Mouse (Mus musculus) heart, postnatal 0 days (tissue): ENCODE measurements around the gene Slc41a1. TPM values are rescaled to one million over a fixed set of nuclear protein-coding genes. Genes with fewer than 3 reads are reported as not detected.

Experiments used
- ATAC-seq: fragments of 200-750 bp; cut with Nextera tagmentation; 2 replicates; pipeline ENCODE4 v1.8.0; 2017; ENCODE audit warnings: low read depth, moderate number of reproducible peaks, moderate library complexity; ENCODE audit not compliant: insufficient read depth
- DNase-seq: peaks from one replicate; pipeline ENCODE4 v3.0.0-alpha.2; 2016; ENCODE audit warnings: low spot score
- H3K27ac ChIP-seq: fragments of 300-500 bp; sonication (generic); 2 replicates; pipeline ENCODE4 v1.5.1; 2014; ENCODE audit warnings: low read depth, mild to moderate bottlenecking
- H3K27me3 ChIP-seq: fragments of 300-500 bp; sonication (generic); 2 replicates; pipeline ENCODE4 v1.6.1; 2014; ENCODE audit warnings: low read length, mixed read lengths; ENCODE audit not compliant: control insufficient read depth, insufficient read depth
- H3K36me3 ChIP-seq: fragments of 300-500 bp; sonication (generic); replicated peaks from 2 replicates; pipeline ENCODE4 v1.6.1; 2014; ENCODE audit warnings: low read length, mixed read lengths; ENCODE audit not compliant: control insufficient read depth, insufficient read depth
- H3K4me1 ChIP-seq: fragments of 300-500 bp; sonication (generic); 2 replicates; pipeline ENCODE4 v1.6.1; 2014; ENCODE audit warnings: antibody characterized with exemption; ENCODE audit not compliant: control insufficient read depth, insufficient read depth
- H3K4me2 ChIP-seq: fragments of 300-500 bp; sonication (generic); 2 replicates; pipeline ENCODE4 v1.6.1; 2014; ENCODE audit warnings: low read depth, mild to moderate bottlenecking, low read length, moderate library complexity
- H3K4me3 ChIP-seq: fragments of 300-500 bp; sonication (generic); 2 replicates; pipeline ENCODE4 v1.5.1; 2014; ENCODE audit warnings: low read depth, low read length
- H3K9ac ChIP-seq: fragments of 300-500 bp; sonication (generic); replicated peaks from 2 replicates; pipeline ENCODE4 v1.6.1; 2014; ENCODE audit warnings: low read depth, low read length, mixed read lengths
- H3K9me3 ChIP-seq: fragments of 300-500 bp; sonication (generic); replicated peaks from 2 replicates; pipeline ENCODE4 v1.6.1; 2016; ENCODE audit warnings: low read length; ENCODE audit not compliant: control insufficient read depth
- CTCF ChIP-seq: IDR thresholded peaks from 2 replicates; pipeline ENCODE4 v1.5.1; 2016; ENCODE audit warnings: antibody characterized with exemption, control low read depth, low read depth
- EP300 ChIP-seq: IDR thresholded peaks from 2 replicates; pipeline ENCODE4 v1.6.1; 2016; ENCODE audit warnings: antibody characterized with exemption, low read depth
- WGBS: fragments of 180-500 bp; shearing (Covaris S2); extraction: QIAGEN DNeasy Blood & Tissue Kit; methylation state at CpG from one replicate; pipeline ENCODE4 v1.1.7; 2014; 5-methylcytosine and 5-hydroxymethylcytosine counted together
- polyA plus RNA-seq: library from polyadenylated mRNA; unstranded; fragments of >200 nt; fragmentation: Nextera tagmentation; extraction: Ambion mirVana; gene quantifications from 2 replicates; pipeline ENCODE4 v1.2.1, GENCODE M21; 2015
- total RNA-seq: library from RNA; depleted of rRNA; stranded (reverse); fragments of >200 nt; gene quantifications from 2 replicates; pipeline ENCODE4 v1.2.3, GENCODE M21; 2014; ENCODE audit warnings: low replicate concordance; rRNA removed

The Slc41a1 gene
- total and polyA plus RNA-seq, 2 experiments from 2014 or later = 10.3 to 29.7 TPM

GRCm38 (mm10) chr1:131886641-131887040 lies 59.3 kb downstream of the Slc41a1 start:
- Histone ChIP-seq H3K4me3 (no peak overlapping the region), H3K9ac (no peak overlapping the region), H3K27ac (no peak overlapping the region), H3K36me3 (no peaks in the 10 kb centered on the region), H3K4me1 (no peaks in the 10 kb centered on the region), H3K27me3 (no peaks in the 10 kb centered on the region), H3K4me2 (no peak overlapping the region), H3K9me3 (no peaks in the 10 kb centered on the region)
- no peak for DNase-seq
- 75% methylated on average over 3 of the region's 3 CpGs for WGBS
- no peak for ATAC-seq
- no peak for TF ChIP-seq CTCF
- no peak for TF ChIP-seq EP300

DNA sequence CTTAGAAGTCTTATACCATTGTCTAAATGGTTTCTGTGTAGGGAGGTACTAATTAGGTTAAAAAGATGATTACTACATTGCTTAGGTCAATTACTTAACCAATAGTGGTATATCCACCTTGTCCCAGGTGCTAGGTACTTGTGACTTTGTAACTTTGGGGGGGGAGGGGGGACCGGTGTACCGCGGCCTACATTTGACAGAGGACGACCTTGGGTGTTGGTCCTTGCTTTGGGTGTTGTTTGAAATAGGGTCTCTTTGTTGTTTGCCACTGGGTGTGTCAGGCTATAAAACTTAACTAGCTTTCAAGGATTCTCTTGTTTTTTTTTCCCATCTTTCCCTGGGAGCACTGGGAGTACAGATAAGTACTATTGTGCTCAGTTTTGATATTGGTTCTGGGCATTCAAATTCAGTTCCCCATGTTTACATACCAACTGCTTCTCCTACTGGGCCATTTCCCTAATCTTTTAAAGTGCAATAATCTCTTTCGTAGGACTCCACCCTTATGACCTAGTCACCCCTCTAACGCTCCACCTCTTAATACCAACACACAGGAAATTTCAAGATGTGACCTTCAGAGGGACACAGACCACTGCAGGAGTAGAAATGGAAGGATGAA lies 62.9 kb downstream of the Slc41a1 start:
- Histone ChIP-seq H3K4me2 (no peak overlapping the region), H3K9ac (no peak overlapping the region), H3K27me3 (no peaks in the 10 kb centered on the region), H3K27ac (no peak overlapping the region), H3K9me3 (no peaks in the 10 kb centered on the region), H3K4me3 (no peak overlapping the region), H3K36me3 (no peaks in the 10 kb centered on the region), H3K4me1 (no peaks in the 10 kb centered on the region)
- TF ChIP-seq CTCF (no peak), EP300 (no peak)
- DNase-seq (no peak), ATAC-seq (no peak)
- 70% methylated on average over 6 of the region's 6 CpGs for WGBS

GRCm38 (mm10) chr1:131891436-131891835 lies 64.1 kb downstream of the Slc41a1 start:
- Histone ChIP-seq H3K4me3 (no peak overlapping the region), H3K9ac (no peak overlapping the region), H3K27ac (no peak overlapping the region), H3K4me1 (no peaks in the 10 kb centered on the region), H3K36me3 (no peaks in the 10 kb centered on the region), H3K4me2 (no peak overlapping the region), H3K27me3 (no peaks in the 10 kb centered on the region), H3K9me3 (no peaks in the 10 kb centered on the region)
- 75% methylated on average over 4 of the region's 4 CpGs for WGBS
- TF ChIP-seq EP300 = no peak
- TF ChIP-seq CTCF = no peak
- DNase-seq (no peak), ATAC-seq (no peak)

Other genes starting within 250 kb of the Slc41a1 start
- gene Avpr1b, start 228.3 kb upstream of the Slc41a1 start, total RNA-seq = not detected in 2 replicates
- not detected in 2 replicates for gene Avpr1b, start 228.3 kb upstream of the Slc41a1 start, polyA plus RNA-seq
- 2.3 and 5.2 TPM in 2 replicates for gene Ctse, start 189.2 kb upstream of the Slc41a1 start, total RNA-seq
- gene Ctse, start 189.2 kb upstream of the Slc41a1 start, polyA plus RNA-seq = 0.18 and 0.27 TPM in 2 replicates
- 0.50 and 2.8 TPM in 2 replicates for gene Rab7b, start 138.8 kb upstream of the Slc41a1 start, total RNA-seq
- 3.1 and 3.7 TPM in 2 replicates for gene Rab7b, start 138.8 kb upstream of the Slc41a1 start, polyA plus RNA-seq
- not detected in 2 replicates for gene Slc26a9, start 83.5 kb upstream of the Slc41a1 start, total RNA-seq
- 0.03 and 0.05 TPM in 2 replicates for gene Slc26a9, start 83.5 kb upstream of the Slc41a1 start, polyA plus RNA-seq
- 1.6 and 3.5 TPM in 2 replicates for gene Pm20d1, start 30.1 kb upstream of the Slc41a1 start, total RNA-seq
- 4.8 and 6.4 TPM in 2 replicates for gene Pm20d1, start 30.1 kb upstream of the Slc41a1 start, polyA plus RNA-seq
- gene Rab29, start 39.7 kb downstream of the Slc41a1 start, total RNA-seq = 14.7 and 16.6 TPM in 2 replicates
- 18.8 and 21.1 TPM in 2 replicates for gene Rab29, start 39.7 kb downstream of the Slc41a1 start, polyA plus RNA-seq
- gene Nucks1, start 83.0 kb downstream of the Slc41a1 start, total RNA-seq = 58.2 and 73.2 TPM in 2 replicates
- 24.6 and 27.0 TPM in 2 replicates for gene Nucks1, start 83.0 kb downstream of the Slc41a1 start, polyA plus RNA-seq
- gene Slc45a3, start 135.5 kb downstream of the Slc41a1 start, total RNA-seq = 9.5 and 23.6 TPM in 2 replicates
- 2.6 and 2.8 TPM in 2 replicates for gene Slc45a3, start 135.5 kb downstream of the Slc41a1 start, polyA plus RNA-seq
- gene Elk4, start 180.1 kb downstream of the Slc41a1 start, total RNA-seq = 32.9 and 35.3 TPM in 2 replicates
- 10.5 and 13.3 TPM in 2 replicates for gene Elk4, start 180.1 kb downstream of the Slc41a1 start, polyA plus RNA-seq
- gene Mfsd4a, start 240.6 kb downstream of the Slc41a1 start, total RNA-seq = 4.4 and 4.5 TPM in 2 replicates
- 4.2 and 6.4 TPM in 2 replicates for gene Mfsd4a, start 240.6 kb downstream of the Slc41a1 start, polyA plus RNA-seq